Mouse (Mus musculus) limb, embryonic 13.5 days (tissue): Measurements from ENCODE around the gene Uox. TPM values are rescaled to one million over a fixed set of nuclear protein-coding genes. Genes with fewer than 3 reads are reported as not detected.

ENCODE experiments used
- ATAC-seq: fragments of 200-750 bp; cut with Nextera tagmentation; 2 replicates; pipeline ENCODE4 v1.8.0; 2017; ENCODE audit warnings: low read depth, moderate number of reproducible peaks, moderate TSS enrichment; ENCODE audit not compliant: low FRiP score
- H3K27ac ChIP-seq: fragments of 300-500 bp; sonication (generic); 2 replicates; pipeline ENCODE4 v1.5.1; 2015; ENCODE audit warnings: inconsistent platforms, mild to moderate bottlenecking, moderate library complexity
- H3K27me3 ChIP-seq: fragments of 300-500 bp; sonication (generic); 2 replicates; pipeline ENCODE4 v1.6.1; 2015; ENCODE audit warnings: mild to moderate bottlenecking, inconsistent platforms
- H3K36me3 ChIP-seq: fragments of 300-500 bp; sonication (generic); 2 replicates; pipeline ENCODE4 v1.6.1; 2015; ENCODE audit warnings: inconsistent platforms, mild to moderate bottlenecking, moderate library complexity
- H3K4me1 ChIP-seq: fragments of 300-500 bp; sonication (generic); 2 replicates; pipeline ENCODE4 v1.6.1; 2015; ENCODE audit warnings: inconsistent platforms
- H3K4me2 ChIP-seq: fragments of 300-500 bp; sonication (generic); replicated peaks from 2 replicates; pipeline ENCODE4 v1.6.1; 2015; ENCODE audit warnings: inconsistent platforms, mild to moderate bottlenecking, moderate library complexity
- H3K4me3 ChIP-seq: fragments of 300-500 bp; sonication (generic); 2 replicates; pipeline ENCODE4 v1.5.1; 2015; ENCODE audit warnings: moderate library complexity, mild to moderate bottlenecking, inconsistent platforms
- H3K9ac ChIP-seq: fragments of 300-500 bp; sonication (generic); 2 replicates; pipeline ENCODE4 v1.6.1; 2015; ENCODE audit warnings: mild to moderate bottlenecking, inconsistent platforms
- H3K9me3 ChIP-seq: fragments of 300-500 bp; sonication (generic); 2 replicates; pipeline ENCODE4 v1.6.1; 2016; ENCODE audit warnings: inconsistent platforms
- WGBS: fragments of 180-500 bp; shearing (Covaris S2); methylation state at CpG from one replicate; pipeline ENCODE4 v1.1.7; 2015; 5-methylcytosine and 5-hydroxymethylcytosine counted together
- polyA plus RNA-seq: library from polyadenylated mRNA; unstranded; fragments of >200 nt; fragmentation: Nextera tagmentation; extraction: Ambion mirVana; gene quantifications from 2 replicates; pipeline ENCODE4 v1.2.1, GENCODE M21; 2015

The Uox gene
- polyA plus RNA-seq, 1 experiment from 2014 or later: 0.06 TPM

DNA sequence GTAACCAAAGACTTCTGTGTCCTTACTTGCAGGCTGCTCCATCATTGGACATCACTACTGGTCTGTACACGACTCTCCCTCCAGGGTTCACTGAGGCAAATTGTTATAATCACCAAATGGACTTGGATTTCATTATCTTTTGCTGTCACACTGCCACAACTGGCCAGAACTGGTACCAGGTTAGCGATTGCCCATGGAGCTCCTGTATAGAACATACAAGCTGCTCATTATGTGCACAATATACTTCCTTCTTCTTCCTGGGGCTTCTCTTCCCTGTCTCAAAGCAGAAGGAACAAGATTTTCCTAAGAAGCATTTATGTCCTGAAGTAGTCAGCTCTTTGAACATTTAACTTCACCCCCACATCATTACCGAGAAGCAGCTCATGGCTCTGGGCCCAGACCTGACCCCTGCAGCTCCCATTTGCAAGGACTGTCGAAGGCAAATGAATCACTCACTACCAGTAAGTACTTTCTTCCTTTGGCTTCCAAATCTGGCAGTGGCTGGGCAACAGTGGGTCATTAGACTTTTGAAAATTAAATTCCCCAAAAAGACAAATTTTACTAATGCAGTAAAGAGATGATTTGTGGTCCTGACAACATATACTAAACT, 71.7 kb downstream of the Uox start:
- ATAC-seq: no peak
- Histone ChIP-seq H3K36me3 (no peaks in the 10 kb centered on the region), H3K4me1 (no peaks in the 10 kb centered on the region), H3K4me3 (no peak overlapping the region), H3K27me3 (no peaks in the 10 kb centered on the region), H3K27ac (no peak overlapping the region), H3K4me2 (no peak overlapping the region), H3K9me3 (0 out of 2 replicates have a peak, but pooled peaks cover 7% of the 10 kb centered on the region), H3K9ac (no peak overlapping the region)
- WGBS: 32% methylated on average over 4 of the region's 4 CpGs

DNA sequence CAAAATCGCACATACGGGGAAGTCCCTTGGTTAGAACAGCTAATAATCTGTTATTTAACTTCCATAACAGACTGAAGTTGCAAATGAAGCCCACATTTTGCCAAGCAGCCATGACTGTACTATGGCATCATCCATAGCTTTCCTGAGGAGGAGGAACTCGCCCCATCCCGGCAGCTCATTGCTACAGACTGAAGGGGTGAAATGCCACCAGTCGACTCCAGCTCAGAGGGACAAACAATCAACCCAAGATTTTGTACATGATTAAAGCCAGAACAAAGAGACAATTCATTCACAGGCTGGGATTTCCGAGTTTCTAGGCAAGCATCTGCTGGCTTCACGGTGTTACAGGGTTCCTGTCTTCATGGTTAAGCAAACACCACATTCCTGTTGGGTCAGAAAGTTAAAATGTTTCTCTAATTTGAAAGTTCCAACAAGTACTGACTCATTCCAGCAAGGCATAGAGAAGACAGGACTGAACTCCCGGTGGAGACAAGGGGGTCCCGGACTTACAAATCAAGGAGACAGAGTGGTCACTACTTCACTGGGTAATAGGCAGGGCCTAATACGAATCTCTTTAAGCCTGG, 79.2 kb downstream of the Uox start:
- H3K4me2 ChIP-seq: no peak overlapping the region
- H3K9me3 ChIP-seq: no peaks in the 10 kb centered on the region
- H3K4me3 ChIP-seq: no peak overlapping the region
- WGBS: 78% methylated on average over 10 of the region's 10 CpGs
- no peaks in the 10 kb centered on the region for H3K36me3 ChIP-seq
- ATAC-seq: no peak
- H3K4me1 ChIP-seq: peaks cover 6% of the 10 kb centered on the region; the same call in 1 of the 2 replicates
- H3K27me3 ChIP-seq: no peaks in the 10 kb centered on the region
- no peak overlapping the region for H3K9ac ChIP-seq
- H3K27ac ChIP-seq: no peak overlapping the region

DNA sequence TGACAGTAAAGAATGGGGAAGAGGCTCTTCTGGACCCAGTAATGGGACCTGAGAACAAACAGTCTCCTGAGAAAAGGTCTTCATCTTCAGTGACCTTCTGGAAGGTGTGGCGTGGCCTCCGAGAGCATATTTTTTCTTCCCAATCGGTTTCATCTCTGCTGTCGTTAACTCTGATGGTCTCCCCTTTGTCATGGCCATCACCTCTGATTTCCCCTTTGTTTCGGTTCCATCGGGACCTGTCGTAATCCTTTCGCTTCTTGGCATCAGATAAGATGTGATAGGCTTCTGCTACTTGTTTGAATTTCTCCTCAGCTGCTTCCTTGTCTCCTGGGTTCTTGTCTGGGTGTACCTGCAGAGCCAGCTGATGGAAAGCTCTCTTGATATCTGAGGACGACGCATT, 80.5 kb downstream of the Uox start:
- Histone ChIP-seq H3K9ac (no peak overlapping the region), H3K27me3 (no peaks in the 10 kb centered on the region), H3K36me3 (no peaks in the 10 kb centered on the region), H3K4me2 (no peak overlapping the region), H3K4me1 (peaks cover 6% of the 10 kb centered on the region; the same call in 1 of the 2 replicates), H3K4me3 (no peak overlapping the region), H3K9me3 (no peaks in the 10 kb centered on the region), H3K27ac (no peak overlapping the region)
- 94% methylated on average over 10 of the region's 10 CpGs for WGBS
- no peak for ATAC-seq

DNA sequence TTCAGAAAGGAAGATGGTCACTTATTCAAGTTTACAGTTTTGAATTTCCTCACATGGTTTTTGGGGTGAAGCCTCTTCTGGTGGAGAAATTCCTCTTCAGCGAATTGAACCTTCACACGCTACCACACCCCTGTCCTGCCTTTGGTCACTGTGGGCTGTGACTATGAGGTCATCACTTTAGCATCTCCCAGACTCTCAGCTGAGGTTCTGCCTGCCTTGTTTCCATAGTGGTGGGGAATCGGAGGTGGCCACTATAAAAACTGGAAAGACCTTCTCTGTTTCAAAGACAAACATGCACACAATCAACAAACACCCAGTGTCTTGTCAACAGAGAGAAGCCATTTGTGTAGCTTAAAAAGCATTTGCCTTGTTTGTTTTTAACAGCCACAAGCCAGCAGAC, 81.0 kb downstream of the Uox start, which contains the start of gene 4930503B20Rik:
Gene 4930503B20Rik, minus strand, starts transcription at position 101 of the 400 bp plus-strand sequence.
- Histone ChIP-seq H3K9me3 (no peaks in the 10 kb centered on the region), H3K36me3 (no peaks in the 10 kb centered on the region), H3K4me1 (peaks cover 6% of the 10 kb centered on the region; the same call in 1 of the 2 replicates), H3K27ac (no peak within 1 kb of the TSS), H3K4me3 (no peak within 1 kb of the TSS), H3K4me2 (no peak within 1 kb of the TSS), H3K27me3 (no peaks in the 10 kb centered on the region), H3K9ac (no peak within 1 kb of the TSS)
- no peak for ATAC-seq
- 81% methylated on average over 3 of the region's 3 CpGs for WGBS

DNA sequence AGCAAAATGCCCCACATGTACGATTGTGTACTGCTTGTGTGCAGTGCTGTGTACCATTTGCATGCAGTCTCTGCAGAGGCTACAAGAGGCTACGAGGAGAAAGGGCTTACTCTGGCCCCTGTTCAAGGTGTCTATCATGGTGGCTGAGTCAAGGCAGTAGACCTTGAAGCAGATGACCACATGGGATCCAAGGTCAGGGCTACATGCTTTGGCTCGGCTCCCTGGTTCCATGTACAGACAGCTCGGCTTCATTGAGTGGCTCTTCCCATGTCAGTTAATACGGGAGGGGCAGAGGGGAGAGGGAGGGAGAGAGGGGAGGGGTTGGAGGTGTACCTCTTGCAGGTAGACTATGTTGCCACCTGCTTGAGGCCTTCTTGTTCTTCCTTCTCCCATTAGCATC, 82.2 kb downstream of the Uox start:
- H3K4me3 ChIP-seq: no peak overlapping the region
- peaks cover 6% of the 10 kb centered on the region; the same call in 1 of the 2 replicates for H3K4me1 ChIP-seq
- no peaks in the 10 kb centered on the region for H3K27me3 ChIP-seq
- no peak overlapping the region for H3K27ac ChIP-seq
- H3K9ac ChIP-seq: no peak overlapping the region
- WGBS: 89% methylated on average over 5 of the region's 5 CpGs
- no peak overlapping the region for H3K4me2 ChIP-seq
- no peaks in the 10 kb centered on the region for H3K9me3 ChIP-seq
- no peak for ATAC-seq
- no peaks in the 10 kb centered on the region for H3K36me3 ChIP-seq

DNA sequence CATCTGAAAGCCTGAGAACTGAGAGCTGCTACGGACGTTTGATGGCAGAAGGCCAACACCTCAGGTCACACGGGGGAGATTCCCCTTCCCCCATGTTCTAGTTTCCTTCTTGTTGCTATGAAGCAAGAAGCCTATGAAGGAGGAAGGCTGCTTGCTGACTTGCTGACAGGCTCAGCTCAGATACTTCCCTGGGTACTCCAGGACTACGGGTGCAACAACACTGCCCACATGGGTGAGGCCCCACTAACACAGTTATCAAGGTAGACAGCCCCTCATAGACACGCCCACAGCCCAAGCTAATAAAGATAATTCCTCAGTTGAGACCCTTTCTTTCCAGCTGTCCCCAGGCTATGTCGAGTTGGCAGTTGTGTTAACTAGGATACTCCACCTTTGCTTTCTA, 83.5 kb downstream of the Uox start:
- no peak overlapping the region for H3K9ac ChIP-seq
- no peak overlapping the region for H3K4me3 ChIP-seq
- peaks cover 6% of the 10 kb centered on the region; the same call in 1 of the 2 replicates for H3K4me1 ChIP-seq
- no peaks in the 10 kb centered on the region for H3K9me3 ChIP-seq
- H3K27me3 ChIP-seq: no peaks in the 10 kb centered on the region
- no peaks in the 10 kb centered on the region for H3K36me3 ChIP-seq
- 67% methylated on average over 6 of the region's 6 CpGs for WGBS
- no peak overlapping the region for H3K27ac ChIP-seq
- no peak for ATAC-seq
- H3K4me2 ChIP-seq: no peak overlapping the region

DNA sequence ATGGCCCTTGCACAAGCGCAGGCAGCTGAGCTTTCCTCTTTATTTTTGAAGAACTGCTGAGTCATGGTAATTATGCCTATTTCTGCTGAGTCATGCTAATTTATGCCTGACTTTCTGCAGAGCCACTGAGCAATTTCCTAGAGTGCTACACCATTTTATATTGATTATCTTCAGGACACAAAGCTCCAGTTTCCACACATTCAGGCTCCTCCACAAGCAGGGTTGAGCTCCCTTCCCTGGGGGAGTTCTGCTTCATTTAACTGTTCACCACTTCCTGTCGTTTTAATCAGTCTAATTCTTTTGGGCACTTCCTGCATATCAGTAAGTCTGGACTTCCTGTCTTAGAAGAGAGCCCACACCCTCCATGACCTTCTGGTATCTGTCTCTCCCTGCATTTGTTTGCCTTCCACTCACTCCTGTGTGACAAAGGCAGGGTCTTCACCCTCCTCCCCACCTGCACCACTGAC, 84.9 kb downstream of the Uox start:
- ATAC-seq: no peak
- WGBS: 63% methylated on average over 2 of the region's 2 CpGs
- H3K9ac ChIP-seq: no peak overlapping the region

DNA sequence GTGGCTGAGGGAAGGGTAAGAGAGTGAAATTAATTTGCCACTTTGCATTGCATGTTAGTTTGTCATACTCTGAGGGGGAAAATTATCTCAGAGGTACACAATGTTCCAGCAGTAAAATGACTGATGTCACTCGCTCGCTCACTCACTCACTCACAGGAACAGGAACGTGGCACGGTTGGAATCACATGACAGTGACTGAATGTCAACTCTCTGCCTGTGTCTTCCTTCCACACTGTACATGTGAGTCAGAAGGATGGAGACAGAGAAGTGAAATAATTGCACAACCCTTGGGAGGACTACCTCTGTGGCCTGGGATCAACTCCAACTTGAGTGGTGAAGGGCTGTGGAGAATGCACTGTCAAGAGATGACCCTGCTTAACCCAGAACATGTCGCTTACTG, 87.2 kb downstream of the Uox start:
- Histone ChIP-seq H3K4me1 (peaks cover 6% of the 10 kb centered on the region; the same call in 1 of the 2 replicates), H3K27me3 (no peaks in the 10 kb centered on the region), H3K9ac (no peak overlapping the region), H3K27ac (no peak overlapping the region), H3K9me3 (no peaks in the 10 kb centered on the region), H3K4me3 (no peak overlapping the region), H3K4me2 (no peak overlapping the region), H3K36me3 (no peaks in the 10 kb centered on the region)
- 90% methylated on average over 5 of the region's 5 CpGs for WGBS
- no peak for ATAC-seq

More for the DNA sequence above, 84.9 kb downstream of the Uox start:
- Histone ChIP-seq H3K4me3 (no peak overlapping the region), H3K27ac (no peak overlapping the region), H3K27me3 (no peaks in the 10 kb centered on the region), H3K4me2 (no peak overlapping the region), H3K36me3 (no peaks in the 10 kb centered on the region), H3K9me3 (no peaks in the 10 kb centered on the region), H3K4me1 (peaks cover 6% of the 10 kb centered on the region; the same call in 1 of the 2 replicates)

DNA sequence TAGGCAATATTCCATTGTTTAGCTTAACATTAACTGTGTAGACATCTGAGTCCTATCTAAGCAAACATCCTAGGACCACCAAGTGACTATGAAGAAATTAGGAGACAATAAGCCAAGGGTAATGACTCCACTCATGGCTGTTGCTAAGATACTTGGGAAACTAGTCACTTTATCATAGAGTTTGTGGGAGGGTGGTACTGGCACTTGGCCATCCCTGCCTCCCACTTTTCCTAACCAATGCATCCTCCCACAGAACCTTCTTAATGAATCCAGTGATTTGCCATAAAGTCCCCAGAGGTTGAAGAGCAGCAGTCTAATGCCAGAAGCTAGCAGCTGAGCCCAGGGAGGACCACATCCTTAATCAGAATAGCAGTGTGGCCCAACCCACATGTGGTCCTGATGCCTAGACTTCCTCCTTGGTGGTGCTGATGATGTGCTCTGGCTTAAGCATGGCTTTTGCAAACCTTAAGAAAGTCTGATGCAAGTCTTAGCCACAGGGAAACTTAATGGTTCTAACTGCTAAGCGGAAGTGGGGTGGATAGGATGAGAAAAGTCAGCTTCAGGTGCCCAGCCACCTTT, 87.9 kb downstream of the Uox start:
- H3K4me1 ChIP-seq: peaks cover 6% of the 10 kb centered on the region; the same call in 1 of the 2 replicates
- no peak overlapping the region for H3K4me2 ChIP-seq
- H3K27me3 ChIP-seq: no peaks in the 10 kb centered on the region
- ATAC-seq: no peak
- H3K36me3 ChIP-seq: no peaks in the 10 kb centered on the region
- no peak overlapping the region for H3K9ac ChIP-seq
- no peak overlapping the region for H3K4me3 ChIP-seq
- H3K9me3 ChIP-seq: no peaks in the 10 kb centered on the region
- no peak overlapping the region for H3K27ac ChIP-seq
- WGBS: 89% methylated on average over 1 of the region's 1 CpGs

DNA sequence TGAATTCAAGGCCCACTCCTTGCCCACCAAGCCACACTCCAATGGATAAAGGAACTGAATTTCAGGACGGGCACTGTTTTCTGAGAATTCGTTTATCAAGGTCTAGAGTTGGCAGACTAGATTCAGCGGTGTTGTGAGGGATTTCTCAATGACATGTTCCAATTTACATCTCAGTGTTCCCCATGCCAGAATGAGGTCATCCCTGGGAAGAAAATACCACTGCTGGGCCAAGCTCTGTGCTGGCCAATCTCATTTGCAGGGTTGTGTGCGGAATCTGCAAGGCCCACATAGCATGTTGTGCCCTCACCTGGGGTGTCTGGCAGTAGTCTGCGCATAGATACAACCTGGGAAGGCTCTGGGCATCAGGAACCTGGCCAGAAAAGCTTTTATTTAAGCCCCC, 89.1 kb downstream of the Uox start:
- no peaks in the 10 kb centered on the region for H3K9me3 ChIP-seq
- H3K27ac ChIP-seq: no peak overlapping the region
- H3K9ac ChIP-seq: no peak overlapping the region
- H3K4me3 ChIP-seq: no peak overlapping the region
- H3K4me2 ChIP-seq: no peak overlapping the region
- H3K4me1 ChIP-seq: no peaks in the 10 kb centered on the region
- WGBS: 95% methylated on average over 5 of the region's 5 CpGs
- no peaks in the 10 kb centered on the region for H3K36me3 ChIP-seq
- no peaks in the 10 kb centered on the region for H3K27me3 ChIP-seq
- ATAC-seq: no peak

DNA sequence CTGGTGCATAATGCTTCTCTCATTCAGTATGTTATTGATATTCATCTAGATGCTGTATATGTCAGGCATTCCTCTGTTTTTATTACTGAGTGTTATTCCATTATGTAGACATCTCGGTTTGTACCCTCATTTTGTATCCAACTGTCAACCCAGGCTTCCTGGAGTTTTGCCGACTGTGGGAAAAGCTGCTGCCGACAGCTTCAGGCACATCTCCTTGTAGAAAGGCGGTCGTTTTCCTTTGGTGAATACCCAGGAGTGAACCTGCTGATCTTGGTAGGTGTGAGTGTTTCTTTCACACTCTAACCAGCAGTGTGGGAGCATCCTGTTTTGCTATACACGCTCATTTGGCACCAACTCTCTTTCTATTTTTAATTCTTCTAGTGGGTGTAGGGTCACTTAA, 90.8 kb downstream of the Uox start:
- H3K4me1 ChIP-seq: no peaks in the 10 kb centered on the region
- no peaks in the 10 kb centered on the region for H3K9me3 ChIP-seq
- no peak overlapping the region for H3K27ac ChIP-seq
- no peaks in the 10 kb centered on the region for H3K36me3 ChIP-seq
- H3K9ac ChIP-seq: no peak overlapping the region
- WGBS: 78% methylated on average over 6 of the region's 6 CpGs
- no peak overlapping the region for H3K4me3 ChIP-seq
- no peaks in the 10 kb centered on the region for H3K27me3 ChIP-seq
- H3K4me2 ChIP-seq: no peak overlapping the region
- no peak for ATAC-seq

DNA sequence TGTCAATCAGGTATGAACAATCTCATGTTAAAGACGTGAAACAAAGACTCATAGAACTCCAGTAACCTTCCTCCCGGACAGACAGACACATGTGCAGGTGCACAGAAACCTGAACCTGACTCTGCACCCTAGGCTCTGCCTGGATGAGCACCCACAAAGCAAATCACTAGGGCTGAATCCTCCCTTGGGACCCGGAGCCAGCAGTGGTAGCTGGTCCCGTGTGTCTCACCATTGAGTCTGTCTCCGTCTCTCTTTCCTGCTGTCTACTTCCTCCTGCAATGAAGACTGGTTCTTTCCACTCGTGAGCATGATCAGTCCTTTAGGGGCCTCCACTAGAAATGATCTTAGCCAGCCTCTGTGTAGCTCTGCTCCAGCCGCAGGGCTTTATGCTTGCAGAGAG, 91.7 kb downstream of the Uox start:
- Histone ChIP-seq H3K9me3 (no peaks in the 10 kb centered on the region), H3K4me1 (no peaks in the 10 kb centered on the region), H3K9ac (no peak overlapping the region), H3K27ac (no peak overlapping the region), H3K36me3 (no peaks in the 10 kb centered on the region), H3K4me2 (no peak overlapping the region), H3K27me3 (no peaks in the 10 kb centered on the region), H3K4me3 (no peak overlapping the region)
- ATAC-seq: no peak
- WGBS: 78% methylated on average over 7 of the region's 7 CpGs
